Mouse (Mus musculus) right cerebral cortex, adult 2 months (tissue): ENCODE results near the gene Ltb4r1.
A peak's percentile ranks its signal among the peaks of the same experiment; 100 is the strongest.

Source experiments
- DNase-seq, 2 experiments: peaks; one replicate each; pipeline ENCODE4 v3.0.0; 2021 to 2022; ENCODE audit warnings: low spot score in 2 of 2

Ltb4r1 gene

DNA sequence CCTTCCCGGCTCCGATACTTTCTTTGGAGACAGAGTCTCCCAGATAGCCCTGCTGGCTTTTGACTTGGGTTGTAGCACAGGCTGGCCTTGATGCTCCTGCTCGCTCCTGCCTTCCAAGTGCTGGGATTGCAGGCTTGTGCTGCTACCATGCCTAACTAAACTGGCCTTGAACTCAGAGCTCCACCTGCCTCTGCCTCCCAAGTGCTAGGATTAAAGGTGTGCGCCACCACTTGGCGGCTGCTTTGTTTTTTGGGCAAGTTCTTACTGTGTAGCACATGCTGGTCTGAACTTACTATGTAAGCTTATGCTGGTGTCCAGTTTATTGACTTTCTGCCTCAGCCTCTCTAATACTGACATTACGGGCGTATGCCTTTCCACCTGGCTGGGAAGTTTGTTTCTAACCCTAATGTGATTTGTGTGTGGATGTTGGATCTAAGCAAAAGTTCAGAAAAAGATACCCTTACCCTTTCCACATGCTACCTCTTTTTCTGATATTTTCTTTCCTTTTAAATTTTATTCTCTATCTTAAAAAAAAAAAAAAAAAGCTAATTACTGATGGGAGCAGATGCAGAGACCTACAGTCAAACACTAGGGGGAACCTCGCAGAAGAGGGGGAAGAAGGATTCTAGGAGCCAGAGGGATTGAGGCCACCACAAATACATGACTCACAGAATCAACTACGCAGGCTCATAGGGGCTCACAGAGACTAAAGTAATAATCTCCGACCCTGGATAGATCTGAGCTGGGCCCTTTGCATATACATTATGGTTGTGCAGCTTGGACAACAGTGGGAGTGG is 18.5 kb upstream of the Ltb4r1 start:
- DNase-seq, result no peak

DNA sequence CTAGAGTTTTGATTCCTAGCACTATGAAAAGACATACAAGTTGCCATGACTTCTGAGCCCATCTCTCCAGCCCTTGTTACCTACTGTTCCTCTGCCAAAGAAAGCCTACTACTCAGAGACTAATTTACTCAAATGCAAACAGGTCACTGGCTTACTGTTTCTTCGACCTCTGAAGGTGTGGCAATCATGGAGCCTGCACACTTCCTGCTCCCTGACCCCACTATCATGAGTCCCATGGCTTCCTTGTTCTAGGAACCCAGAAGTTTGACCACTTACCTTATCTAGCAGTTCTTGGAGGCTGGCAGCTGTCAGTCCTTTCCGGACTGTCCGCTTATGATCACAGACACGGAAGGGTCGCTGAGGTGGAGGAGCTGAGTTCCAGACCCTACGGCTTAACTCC is 8.2 kb upstream of the Ltb4r1 start:
- no peak for DNase-seq

- peak in 1 of 2 experiments; percentile 52 for DNase-seq
Measured at GRCm38 (mm10) chr14:55758363-55758784, 7.4 kb upstream of the Ltb4r1 start, which contains the start of gene Cideb. Gene Cideb (minus strand): TSS chr14:55758458.

- DNase-seq, result peak; percentile 90 to 93
Measured at GRCm38 (mm10) chr14:55760156-55760555, 5.6 kb upstream of the Ltb4r1 start.

- DNase-seq, result no peak
Measured at GRCm38 (mm10) chr14:55761163-55761562, 4.6 kb upstream of the Ltb4r1 start, which contains the start of gene Ltb4r2. Gene Ltb4r2 (plus strand): TSS chr14:55761428.

GRCm38 (mm10) chr14:55762001-55762821 is 3.6 kb upstream of the Ltb4r1 start:
- peak in 1 of 2 experiments; percentile 52 for DNase-seq

GRCm38 (mm10) chr14:55763166-55763565 is 2.6 kb upstream of the Ltb4r1 start:
- DNase-seq, result no peak

- DNase-seq, result peak; percentile 39 to 58
Measured at GRCm38 (mm10) chr14:55767519-55768414, 2.0 kb downstream of the Ltb4r1 start.

GRCm38 (mm10) chr14:55768555-55768954 is 2.8 kb downstream of the Ltb4r1 start:
- DNase-seq, result no peak

DNA sequence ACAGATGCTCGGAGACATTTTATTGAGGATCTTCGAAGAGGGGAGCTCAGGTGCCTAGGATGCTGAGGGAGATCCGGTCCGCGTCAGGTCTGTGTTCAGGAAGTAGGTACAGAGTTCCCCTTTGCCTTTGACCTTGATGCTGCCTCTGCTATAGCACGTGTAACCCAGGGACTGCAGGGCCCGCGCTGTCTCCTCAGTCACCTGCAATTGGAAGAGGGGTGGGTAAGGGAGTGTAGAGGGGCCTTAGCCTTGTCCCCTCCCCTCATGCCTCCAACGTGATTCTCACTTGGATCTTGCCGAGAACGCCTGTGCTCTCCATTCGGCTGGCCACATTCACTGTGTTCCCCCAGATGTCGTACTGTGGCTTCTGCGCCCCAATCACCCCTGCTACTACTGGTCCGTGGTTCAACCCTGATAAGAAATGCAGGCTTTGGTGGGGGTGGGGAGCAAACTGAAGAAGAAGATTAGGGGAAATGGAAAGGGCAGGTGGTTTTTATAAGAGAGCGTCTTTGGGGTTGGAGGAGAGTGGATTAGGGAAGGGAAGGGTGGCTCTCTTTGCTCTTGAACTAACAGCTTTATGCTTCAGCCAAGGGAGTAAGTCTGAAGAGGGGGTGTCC is 3.4 kb downstream of the Ltb4r1 start:
- no peak for DNase-seq

GRCm38 (mm10) chr14:55776711-55777110 is 10.9 kb downstream of the Ltb4r1 start:
- DNase-seq, result no peak

- DNase-seq, result no peak
Measured at GRCm38 (mm10) chr14:55777176-55777575, 11.4 kb downstream of the Ltb4r1 start.

- DNase-seq, result no peak
Measured at GRCm38 (mm10) chr14:55777806-55778205, 12.0 kb downstream of the Ltb4r1 start.

- DNase-seq, result no peak
Measured at GRCm38 (mm10) chr14:55778686-55779085, 12.9 kb downstream of the Ltb4r1 start.

GRCm38 (mm10) chr14:55779656-55780055 is 13.9 kb downstream of the Ltb4r1 start:
- no peak for DNase-seq

GRCm38 (mm10) chr14:55780736-55781135 is 15.0 kb downstream of the Ltb4r1 start:
- no peak for DNase-seq

GRCm38 (mm10) chr14:55781310-55781709 is 15.5 kb downstream of the Ltb4r1 start:
- DNase-seq, result peak; percentile 55 to 67

GRCm38 (mm10) chr14:55782361-55782960 is 16.7 kb downstream of the Ltb4r1 start:
- DNase-seq, result no peak

GRCm38 (mm10) chr14:55783171-55783957 is 17.6 kb downstream of the Ltb4r1 start:
- no peak for DNase-seq

GRCm38 (mm10) chr14:55783958-55784235 is 18.1 kb downstream of the Ltb4r1 start, which contains the start of gene Adcy4:
Gene Adcy4 (minus strand): TSS chr14:55784095.
- DNase-seq, result no peak
